Mouse (Mus musculus) left cerebral cortex, postnatal 14 days (tissue): Measurements from ENCODE around the gene Adgre1. TPM values are rescaled to one million over a fixed set of nuclear protein-coding genes. Genes with fewer than 3 reads are reported as not detected.
"Not testable (repeated sequence)": the region's sequence is repeated elsewhere in the genome, so short reads cannot be mapped to it uniquely, and the experiment has no call there.

ENCODE experiments used
- DNase-seq, 2 experiments: peaks; one replicate each; pipeline ENCODE4 v3.0.0; 2021 to 2022; ENCODE audit warnings: low spot score in 2 of 2, mixed read lengths in 1 of 2
- intact Hi-C: fragments of 180-260 bp; cut with DNase I; formaldehyde crosslinking; loops from one replicate; pipeline ENCODE4 v1.15.1; 2025
- long read RNA-seq, 2 experiments: library from polyadenylated mRNA; stranded (forward); transcript quantifications; one replicate each; pipeline ENCODE4 v2.0.0; 2021
- total RNA-seq, 2 experiments: library from RNA; stranded (reverse); gene quantifications; 2 replicates each; pipeline ENCODE4 v1.2.3; 2021

Gene Adgre1
- 1 to 10 TPM; 5.3 to 7.0 TPM for total RNA-seq
- long read RNA-seq, experiment 1, transcript Adgre1-202 (22 exons, 3,238 nt), result major isoform, 5 of 6 reads
- long read RNA-seq, experiment 1, partial matches to known transcripts, result 0 of 6 reads
- long read RNA-seq, experiment 1, other reads (novel, unspliced or antisense), result 1 of 6 reads
- long read RNA-seq, experiment 2, transcript Adgre1-202 (22 exons, 3,238 nt), result major isoform, 6 of 6 reads
- long read RNA-seq, experiment 2, partial matches to known transcripts, result 0 of 6 reads
- long read RNA-seq, experiment 2, other reads (novel, unspliced or antisense), result 0 of 6 reads

DNA sequence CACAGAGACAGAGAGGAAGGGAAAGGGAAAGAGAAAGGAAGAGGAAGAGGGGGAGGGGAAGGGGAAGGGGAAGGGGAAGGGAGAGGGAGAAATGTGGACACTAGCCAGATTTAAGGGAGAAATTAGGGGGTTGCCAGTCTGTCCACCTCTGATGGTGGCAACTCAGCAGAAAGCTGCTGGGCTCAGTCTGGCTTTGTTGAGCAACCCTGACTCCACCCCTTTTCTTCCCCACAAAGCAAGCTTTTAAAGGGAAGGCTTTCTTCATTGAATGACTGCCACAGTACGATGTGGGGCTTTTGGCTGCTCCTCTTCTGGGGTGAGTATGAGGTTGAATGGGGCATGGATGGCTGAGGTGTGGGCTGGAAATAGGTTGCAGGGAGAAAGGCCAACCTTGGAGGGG is at the start of gene Adgre1:
Gene Adgre1, plus strand, starts transcription at position 251 of the 400 bp plus-strand sequence.
- DNase-seq, result no peak
- intact Hi-C loops, result no loop called here

- DNase-seq, result no peak
- intact Hi-C loops, result no loop called here
These were observed 46.7 kb upstream of the Adgre1 start for GRCm38 (mm10) chr17:57311801-57312200.

- intact Hi-C loops, result no loop called here
These were observed 30.9 kb upstream of the Adgre1 start for GRCm38 (mm10) chr17:57327615-57328014.

GRCm38 (mm10) chr17:57328944-57329343 is 29.5 kb upstream of the Adgre1 start:
- DNase-seq, result no peak
- intact Hi-C loops, result no loop called here

More at GRCm38 (mm10) chr17:57327615-57328014, 30.9 kb upstream of the Adgre1 start:
- no peak for DNase-seq

- intact Hi-C loops, result loop anchor here (5.0 kb wide), 1 partner anchor 319 kb away; the partner anchor contains the start of genes Gm17949 and Gtf2f1
- DNase-seq, result no peak
These were observed 27.5 kb upstream of the Adgre1 start for GRCm38 (mm10) chr17:57330993-57331392.

- intact Hi-C loops, result loop anchor here (5.0 kb wide), 1 partner anchor 320 kb away; the partner anchor contains the start of genes Gm17949 and Gtf2f1
- no peak for DNase-seq
These were observed 26.2 kb upstream of the Adgre1 start for GRCm38 (mm10) chr17:57332241-57332640.

- intact Hi-C loops, result loop anchor here (2.0 to 5.0 kb wide), 2 partner anchors 115 to 322 kb away; partner anchors contain the start of genes Gm17949 and Gtf2f1
These were observed 24.3 kb upstream of the Adgre1 start for GRCm38 (mm10) chr17:57334001-57334760.

GRCm38 (mm10) chr17:57334761-57335150 is 23.7 kb upstream of the Adgre1 start:
- intact Hi-C loops, result loop anchor here (1.0 to 5.0 kb wide), 6 partner anchors 57 to 522 kb away; partner anchors contain the start of genes Gm17949, Gpr108, Gtf2f1 and Vav1
- DNase-seq, result peak; percentile 86 to 89

More at GRCm38 (mm10) chr17:57334001-57334760, 24.3 kb upstream of the Adgre1 start:
- no peak for DNase-seq

DNA sequence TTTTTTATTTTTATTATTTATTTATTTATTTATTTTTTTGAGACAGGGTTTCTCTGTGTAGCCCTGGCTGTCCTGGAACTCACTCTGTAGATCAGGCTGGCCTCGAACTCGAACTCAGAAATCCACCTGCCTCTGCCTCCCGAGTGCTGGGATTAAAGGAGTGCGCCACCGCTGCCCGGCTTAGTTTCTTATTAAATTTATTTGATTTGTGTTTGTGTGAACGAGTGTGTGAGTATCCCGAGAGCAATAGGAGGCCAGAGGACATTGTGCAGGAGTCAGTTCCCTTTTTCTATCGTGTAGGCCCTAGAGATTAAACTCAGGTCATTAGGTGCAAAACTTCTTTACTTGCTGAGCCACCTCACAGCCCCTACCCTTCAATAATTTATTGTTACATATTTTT is 23.3 kb upstream of the Adgre1 start:
- not testable (repeated sequence) for DNase-seq
- intact Hi-C loops, result loop anchor here (1.0 to 5.0 kb wide), 5 partner anchors 58 to 523 kb away; partner anchors contain the start of genes Gpr108 and Vav1

GRCm38 (mm10) chr17:57335673-57336303 is 22.7 kb upstream of the Adgre1 start:
- intact Hi-C loops, result loop anchor here (1.0 to 5.0 kb wide), 5 partner anchors 58 to 523 kb away; partner anchors contain the start of genes Gpr108 and Vav1
- peak; percentile 96 for DNase-seq

- intact Hi-C loops, result loop anchor here (5.0 kb wide), 3 partner anchors 61 to 526 kb away; partner anchors contain the start of gene Vav1
- DNase-seq, result no peak
These were observed 20.5 kb upstream of the Adgre1 start for GRCm38 (mm10) chr17:57337996-57338395.

- intact Hi-C loops, result loop anchor here (5.0 kb wide), 3 partner anchors 62 to 527 kb away; partner anchors contain the start of gene Vav1
- DNase-seq, result no peak
These were observed 19.2 kb upstream of the Adgre1 start for GRCm38 (mm10) chr17:57339298-57339697.

GRCm38 (mm10) chr17:57341568-57341967 is 16.9 kb upstream of the Adgre1 start:
- DNase-seq, result no peak
- intact Hi-C loops, result no loop called here

DNA sequence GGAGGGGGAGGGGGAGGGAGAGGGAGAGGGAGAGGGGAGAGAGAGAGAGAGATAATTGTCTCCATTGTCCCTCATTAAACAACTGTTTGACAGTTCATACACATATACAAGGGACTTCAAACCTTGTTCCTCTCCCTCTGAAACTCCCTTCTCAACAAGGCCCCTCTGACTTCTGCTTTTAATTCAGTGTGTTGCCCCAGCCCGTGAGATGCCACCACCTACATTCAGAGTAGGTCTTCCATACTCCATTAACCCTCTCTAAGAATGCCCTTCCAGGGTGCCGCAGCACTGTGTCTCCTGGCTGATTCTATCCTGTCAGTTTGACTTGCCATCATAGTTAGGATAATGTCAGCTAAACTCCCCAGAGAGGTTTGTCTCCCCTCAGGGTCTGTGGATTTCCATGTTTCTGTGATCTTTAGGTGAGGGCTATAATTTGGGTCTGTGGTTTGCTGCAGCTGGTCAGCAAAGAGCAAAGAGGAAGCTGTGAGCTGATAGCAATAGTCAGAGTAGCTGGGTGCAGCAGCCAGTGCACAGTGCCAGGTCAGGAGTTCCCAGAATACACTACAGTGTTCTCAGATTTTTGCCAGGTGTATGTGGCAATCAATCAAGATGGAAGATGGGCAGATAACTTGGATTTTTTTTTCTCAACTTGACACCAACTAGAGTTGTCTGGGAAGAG is 14.3 kb upstream of the Adgre1 start:
- intact Hi-C loops, result no loop called here
- DNase-seq, result no peak

DNA sequence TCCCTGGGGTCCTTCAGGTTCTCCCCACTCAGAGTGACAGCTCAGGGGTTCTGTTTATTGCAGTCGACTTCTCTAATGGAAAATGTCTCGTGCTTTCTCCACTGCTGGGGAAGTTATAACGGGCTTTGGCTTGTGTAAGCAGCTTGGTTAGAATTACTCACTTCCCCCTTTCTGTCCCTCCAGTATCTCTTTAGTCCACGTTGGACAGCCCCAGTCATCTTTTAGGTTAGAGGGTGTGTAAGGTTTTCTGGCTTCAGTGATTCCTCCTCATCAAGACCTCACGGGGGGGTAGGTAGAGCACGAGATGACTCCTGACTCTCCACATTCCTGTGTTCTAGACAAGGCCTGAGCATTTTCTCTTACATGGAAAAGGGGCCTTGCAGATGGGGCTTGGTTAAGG is 11.5 kb upstream of the Adgre1 start:
- intact Hi-C loops, result no loop called here
- no peak for DNase-seq

DNA sequence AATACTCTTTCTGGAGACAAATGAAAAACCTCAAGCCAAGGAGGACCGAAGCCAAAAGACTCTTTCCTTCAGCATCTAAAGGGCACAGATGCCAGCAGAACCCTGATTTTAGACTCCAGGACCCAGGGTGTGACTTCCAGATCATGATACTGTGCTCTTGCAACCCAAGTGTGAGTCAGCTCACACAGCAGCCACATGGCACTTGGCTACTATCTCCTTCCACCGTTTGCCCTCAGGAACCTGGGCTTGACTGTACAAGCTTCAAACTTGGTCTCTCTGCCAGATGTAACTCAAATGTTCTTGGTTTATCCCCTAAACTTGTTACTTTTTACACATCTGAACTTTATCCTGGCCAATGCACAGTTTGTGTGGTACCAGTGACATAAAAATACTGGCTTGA is 10.7 kb upstream of the Adgre1 start:
- DNase-seq, result no peak
- intact Hi-C loops, result no loop called here

DNA sequence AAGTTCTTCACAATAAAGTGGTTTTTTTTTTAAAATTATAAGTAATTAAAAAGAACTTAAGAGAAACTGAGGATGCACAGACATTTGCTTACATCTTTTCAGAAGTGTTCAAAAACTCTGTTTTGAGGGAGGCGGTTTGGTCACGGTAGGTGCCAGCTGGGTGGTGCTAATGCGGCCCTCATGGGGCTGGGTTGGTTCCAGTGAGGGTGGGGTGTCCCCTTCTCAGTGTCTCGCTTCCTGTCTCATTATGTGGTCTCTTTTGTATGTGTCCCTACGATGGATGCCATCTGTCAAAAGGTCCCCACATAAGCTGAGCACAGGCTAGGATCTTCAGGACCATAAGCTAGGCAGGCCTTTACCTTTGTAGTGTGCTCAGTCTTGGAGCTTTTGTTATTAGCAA is 9.4 kb upstream of the Adgre1 start:
- no peak for DNase-seq
- intact Hi-C loops, result no loop called here

DNA sequence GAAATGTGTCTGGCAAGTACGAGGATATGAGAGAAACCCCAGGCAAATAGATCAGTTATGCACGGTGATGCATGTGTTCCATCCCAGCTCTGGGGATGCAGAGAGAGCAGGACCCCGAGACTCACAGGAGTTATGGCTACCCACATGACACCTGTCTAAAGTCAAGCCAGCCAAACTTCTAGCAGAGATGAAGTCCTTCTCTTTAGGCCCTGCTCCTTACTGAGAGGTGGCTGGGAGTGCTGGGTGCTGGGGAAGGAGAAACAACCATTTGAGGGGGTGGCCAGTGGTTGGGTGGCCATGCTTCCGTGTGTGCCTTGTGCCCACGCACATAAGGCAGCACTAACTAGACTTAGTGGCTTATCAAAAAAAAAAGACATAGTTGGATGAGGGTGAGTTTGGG is 8.3 kb upstream of the Adgre1 start:
- no peak for DNase-seq
- intact Hi-C loops, result no loop called here

DNA sequence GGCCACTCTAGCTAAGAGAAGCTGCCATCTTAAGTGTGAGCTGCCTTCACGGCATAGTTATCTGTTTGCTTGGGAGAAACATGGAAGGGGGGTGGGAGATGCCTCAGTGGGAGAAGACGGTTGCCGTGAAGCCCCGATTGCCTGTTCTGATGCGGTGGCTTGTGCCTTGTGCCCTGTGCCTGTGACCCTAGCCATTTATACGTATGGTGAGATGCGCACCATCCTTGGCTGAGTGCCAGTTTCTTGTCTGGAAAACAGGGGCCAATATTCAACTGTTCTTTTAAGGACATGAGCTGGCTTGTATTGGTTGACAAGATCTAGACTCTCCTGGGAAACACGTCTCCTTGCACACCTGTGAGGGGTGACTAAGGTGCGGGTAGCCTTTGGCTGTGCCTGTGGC is 7.4 kb upstream of the Adgre1 start:
- intact Hi-C loops, result no loop called here
- DNase-seq, result no peak
